Mouse (Mus musculus) hindbrain, embryonic 13.5 days (tissue): ENCODE data around the gene St6galnac3. TPM values are rescaled to one million over a fixed set of nuclear protein-coding genes. Genes with fewer than 3 reads are reported as not detected.

Experiments
- ATAC-seq: fragments of 200-750 bp; cut with Nextera tagmentation; 2 replicates; pipeline ENCODE4 v1.8.0; 2017; ENCODE audit warnings: moderate TSS enrichment; ENCODE audit not compliant: low FRiP score
- H3K27ac ChIP-seq: fragments of 300-500 bp; sonication (generic); 2 replicates; pipeline ENCODE4 v1.5.1; 2015; ENCODE audit warnings: inconsistent platforms, mild to moderate bottlenecking, moderate library complexity
- H3K27me3 ChIP-seq: fragments of 300-500 bp; sonication (generic); 2 replicates; pipeline ENCODE4 v1.6.1; 2015; ENCODE audit warnings: mild to moderate bottlenecking, inconsistent platforms
- H3K36me3 ChIP-seq: fragments of 300-500 bp; sonication (generic); 2 replicates; pipeline ENCODE4 v1.6.1; 2015; ENCODE audit warnings: mild to moderate bottlenecking, inconsistent platforms
- H3K4me1 ChIP-seq: fragments of 300-500 bp; sonication (generic); replicated peaks from 2 replicates; pipeline ENCODE4 v1.6.1; 2015; ENCODE audit warnings: inconsistent platforms
- H3K4me2 ChIP-seq: fragments of 300-500 bp; sonication (generic); 2 replicates; pipeline ENCODE4 v1.6.1; 2015; ENCODE audit warnings: inconsistent platforms, mild to moderate bottlenecking, moderate library complexity
- H3K4me3 ChIP-seq: fragments of 300-500 bp; sonication (generic); 2 replicates; pipeline ENCODE4 v1.5.1; 2015; ENCODE audit warnings: mild to moderate bottlenecking, inconsistent platforms
- H3K9ac ChIP-seq: fragments of 300-500 bp; sonication (generic); 2 replicates; pipeline ENCODE4 v1.6.1; 2015; ENCODE audit warnings: mild to moderate bottlenecking, inconsistent platforms
- H3K9me3 ChIP-seq: fragments of 300-500 bp; sonication (generic); 2 replicates; pipeline ENCODE4 v1.6.1; 2016; ENCODE audit warnings: inconsistent platforms
- WGBS: fragments of 180-500 bp; shearing (Covaris S2); methylation state at CpG from one replicate; pipeline ENCODE4 v1.1.7; 2015; 5-methylcytosine and 5-hydroxymethylcytosine counted together
- polyA plus RNA-seq: library from polyadenylated mRNA; unstranded; fragments of >200 nt; fragmentation: Nextera tagmentation; extraction: Ambion mirVana; gene quantifications from 2 replicates; pipeline ENCODE4 v1.2.1, GENCODE M21; 2015

The St6galnac3 gene
- polyA plus RNA-seq, 1 experiment from 2014 or later = 30.3 TPM

GRCm38 (mm10) chr3:153292853-153293252 lies 432.1 kb downstream of the St6galnac3 start:
- H3K4me1 ChIP-seq = peaks cover 2% of the 10 kb centered on the region; the same call in 1 of the 2 replicates
- no peaks in the 10 kb centered on the region for H3K27me3 ChIP-seq
- no peak for ATAC-seq
- no peaks in the 10 kb centered on the region for H3K36me3 ChIP-seq
- no peak overlapping the region for H3K27ac ChIP-seq
- WGBS = 99% methylated on average over 5 of the region's 5 CpGs
- H3K4me2 ChIP-seq = no peak overlapping the region
- H3K4me3 ChIP-seq = no peak overlapping the region
- no peaks in the 10 kb centered on the region for H3K9me3 ChIP-seq
- H3K9ac ChIP-seq = no peak overlapping the region

DNA sequence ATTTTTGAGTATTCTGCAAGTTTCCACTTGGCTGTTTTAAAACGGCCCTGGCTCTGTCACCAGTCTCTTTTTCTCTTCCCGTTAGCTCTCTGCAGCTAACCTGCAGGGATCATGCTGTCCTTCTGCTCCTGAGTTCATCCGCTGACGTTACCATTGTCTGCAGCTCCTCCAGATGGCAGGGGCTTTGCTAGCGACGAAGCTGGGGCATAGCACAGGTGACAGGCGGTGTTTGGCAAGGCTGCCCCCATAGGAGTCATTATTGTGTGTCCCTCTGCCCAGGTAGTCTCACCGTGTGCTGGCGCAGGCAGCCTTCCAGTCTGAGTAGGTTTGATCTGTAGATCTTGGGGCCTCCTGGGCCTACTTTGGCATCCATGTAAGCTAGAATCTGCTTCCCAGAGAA lies 432.6 kb downstream of the St6galnac3 start:
- Histone ChIP-seq H3K27me3 (no peaks in the 10 kb centered on the region), H3K9ac (no peak overlapping the region), H3K36me3 (no peaks in the 10 kb centered on the region), H3K27ac (no peak overlapping the region), H3K4me3 (no peak overlapping the region), H3K4me1 (peaks cover 2% of the 10 kb centered on the region; the same call in 1 of the 2 replicates), H3K9me3 (no peaks in the 10 kb centered on the region), H3K4me2 (no peak overlapping the region)
- no peak for ATAC-seq
- 84% methylated on average over 9 of the region's 9 CpGs for WGBS

DNA sequence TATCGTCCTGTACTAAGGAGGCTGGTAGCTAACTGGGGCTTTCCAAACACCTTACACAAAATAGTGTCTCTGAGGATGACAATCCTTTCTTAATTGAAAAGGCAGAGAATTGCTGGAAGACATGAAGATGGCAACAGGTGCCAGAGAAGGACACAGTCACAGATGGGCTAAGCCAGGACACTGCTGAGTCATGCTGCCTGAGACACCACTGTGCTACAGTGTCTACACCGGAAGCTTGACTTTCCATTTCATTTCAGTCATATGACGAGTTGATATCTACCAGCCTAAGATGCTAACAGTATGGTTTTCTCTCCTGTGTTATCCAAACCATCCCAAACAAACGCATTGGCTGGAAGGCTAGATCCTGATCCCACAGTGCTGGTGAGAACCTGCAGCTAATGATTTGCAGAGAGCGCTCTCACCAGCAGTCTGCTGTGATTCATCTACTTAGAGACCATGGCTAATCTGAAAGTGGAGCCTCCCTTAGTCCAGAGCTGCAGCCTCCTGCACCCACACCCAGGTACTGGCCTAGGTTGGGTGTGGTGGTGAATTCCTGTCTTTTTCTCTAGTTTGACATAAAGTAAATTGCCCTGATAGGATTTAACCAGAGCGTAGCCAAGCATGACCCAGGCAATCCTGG lies 433.4 kb downstream of the St6galnac3 start:
- no peak overlapping the region for H3K9ac ChIP-seq
- no peak for ATAC-seq
- 88% methylated on average over 6 of the region's 6 CpGs for WGBS

GRCm38 (mm10) chr3:153289971-153290370 lies 435.0 kb downstream of the St6galnac3 start:
- Histone ChIP-seq H3K9me3 (no peaks in the 10 kb centered on the region), H3K27me3 (no peaks in the 10 kb centered on the region), H3K27ac (no peak overlapping the region), H3K4me2 (no peak overlapping the region), H3K4me1 (no peaks in the 10 kb centered on the region; the same call in 1 of the 2 replicates), H3K9ac (no peak overlapping the region), H3K4me3 (no peak overlapping the region), H3K36me3 (no peaks in the 10 kb centered on the region)
- ATAC-seq = no peak
- WGBS = 91% methylated on average over 4 of the region's 4 CpGs

More for the DNA sequence above, 433.4 kb downstream of the St6galnac3 start:
- no peak overlapping the region for H3K27ac ChIP-seq
- H3K36me3 ChIP-seq = no peaks in the 10 kb centered on the region
- no peak overlapping the region for H3K4me2 ChIP-seq
- H3K27me3 ChIP-seq = no peaks in the 10 kb centered on the region
- no peaks in the 10 kb centered on the region for H3K9me3 ChIP-seq
- H3K4me3 ChIP-seq = no peak overlapping the region
- H3K4me1 ChIP-seq = peaks cover 2% of the 10 kb centered on the region; the same call in 1 of the 2 replicates

DNA sequence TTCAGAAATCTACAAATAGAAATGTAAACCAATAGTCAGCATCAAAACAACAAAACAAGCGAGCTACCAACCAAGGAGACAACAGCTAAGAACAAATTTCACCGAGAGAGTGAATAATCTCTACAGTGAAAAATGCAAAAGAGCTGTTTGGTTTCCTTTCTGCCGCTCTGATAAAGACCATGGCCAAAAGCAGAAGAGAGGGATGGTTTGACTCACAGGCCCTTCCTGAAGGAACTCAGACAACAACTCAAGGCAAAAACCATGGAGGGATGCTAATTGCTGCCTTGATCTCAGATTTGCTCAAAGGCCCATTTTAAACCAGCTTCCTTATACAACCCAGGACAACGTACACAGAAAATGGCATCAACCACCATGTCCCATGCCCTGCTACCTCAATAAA lies 437.4 kb downstream of the St6galnac3 start:
- 94% methylated on average over 4 of the region's 4 CpGs for WGBS
- Histone ChIP-seq H3K27me3 (no peaks in the 10 kb centered on the region), H3K4me1 (peaks cover 10% of the 10 kb centered on the region), H3K9me3 (no peaks in the 10 kb centered on the region), H3K4me2 (no peak overlapping the region), H3K9ac (no peak overlapping the region), H3K4me3 (no peak overlapping the region), H3K36me3 (no peaks in the 10 kb centered on the region), H3K27ac (no peak overlapping the region)
- no peak for ATAC-seq

DNA sequence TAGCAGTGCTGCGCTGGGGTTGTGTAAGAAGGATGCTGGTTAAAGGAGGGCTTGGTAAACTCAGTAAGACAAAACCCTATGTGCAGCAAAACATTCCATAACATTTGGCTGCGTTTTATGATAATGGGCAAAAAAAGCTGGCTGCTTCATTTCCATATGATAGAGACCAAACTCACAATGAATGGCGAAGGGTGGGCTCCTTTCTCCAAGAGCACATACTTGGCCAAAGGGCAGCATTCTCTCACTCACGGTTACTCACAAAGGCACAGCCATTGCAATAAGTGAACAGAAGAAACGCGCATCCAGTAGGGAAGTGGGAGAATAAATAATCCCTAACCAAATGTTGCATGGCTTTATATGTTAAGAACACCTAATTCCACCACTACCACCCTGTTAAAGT lies 437.9 kb downstream of the St6galnac3 start:
- WGBS = 63% methylated on average over 6 of the region's 6 CpGs
- H3K4me3 ChIP-seq = no peak overlapping the region
- no peaks in the 10 kb centered on the region for H3K9me3 ChIP-seq
- H3K36me3 ChIP-seq = no peaks in the 10 kb centered on the region
- H3K4me1 ChIP-seq = peaks cover 15% of the 10 kb centered on the region
- no peak overlapping the region for H3K27ac ChIP-seq
- no peak overlapping the region for H3K4me2 ChIP-seq
- H3K27me3 ChIP-seq = no peaks in the 10 kb centered on the region
- H3K9ac ChIP-seq = no peak overlapping the region
- no peak for ATAC-seq

DNA sequence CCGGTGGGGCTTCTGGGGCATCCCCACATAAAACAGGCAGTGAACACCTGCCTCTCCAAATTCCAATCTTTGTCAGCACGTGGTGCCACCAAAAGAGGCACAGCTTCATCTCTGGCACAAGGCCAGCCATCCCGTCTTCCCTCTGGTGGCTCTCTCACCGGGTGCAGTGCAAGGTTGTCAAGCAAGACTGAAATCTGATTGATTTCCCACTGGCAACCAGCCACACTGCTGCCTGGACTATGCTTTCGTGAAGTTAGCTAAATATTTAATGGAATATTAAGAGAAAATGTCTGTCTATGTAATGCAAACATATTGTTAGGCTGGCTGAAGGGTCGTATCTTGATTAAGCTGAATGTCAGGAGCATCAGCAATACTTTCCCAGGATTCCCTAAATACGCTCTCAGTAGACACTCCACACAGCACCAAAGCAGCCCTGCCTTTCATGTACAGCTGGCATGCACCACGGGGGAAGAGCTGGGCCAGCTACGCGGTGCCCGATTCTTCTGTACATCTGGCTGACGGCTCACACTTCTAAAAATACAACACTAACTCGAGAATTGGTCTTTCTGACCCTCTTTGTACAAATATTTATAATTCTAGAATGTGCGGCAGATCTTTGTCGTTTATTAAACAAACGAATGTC lies 442.7 kb downstream of the St6galnac3 start:
- no peak overlapping the region for H3K4me3 ChIP-seq
- H3K9me3 ChIP-seq = no peaks in the 10 kb centered on the region
- ATAC-seq = peak; percentile 55; the same call in 1 of the 2 replicates
- H3K27ac ChIP-seq = peak overlapping the region; percentile 48
- no peak overlapping the region for H3K9ac ChIP-seq
- no peaks in the 10 kb centered on the region for H3K27me3 ChIP-seq
- 49% methylated on average over 16 of the region's 16 CpGs for WGBS
- no peaks in the 10 kb centered on the region for H3K36me3 ChIP-seq
- peak overlapping the region; percentile 15; the same call in 1 of the 2 replicates for H3K4me2 ChIP-seq
- H3K4me1 ChIP-seq = peaks cover 31% of the 10 kb centered on the region

DNA sequence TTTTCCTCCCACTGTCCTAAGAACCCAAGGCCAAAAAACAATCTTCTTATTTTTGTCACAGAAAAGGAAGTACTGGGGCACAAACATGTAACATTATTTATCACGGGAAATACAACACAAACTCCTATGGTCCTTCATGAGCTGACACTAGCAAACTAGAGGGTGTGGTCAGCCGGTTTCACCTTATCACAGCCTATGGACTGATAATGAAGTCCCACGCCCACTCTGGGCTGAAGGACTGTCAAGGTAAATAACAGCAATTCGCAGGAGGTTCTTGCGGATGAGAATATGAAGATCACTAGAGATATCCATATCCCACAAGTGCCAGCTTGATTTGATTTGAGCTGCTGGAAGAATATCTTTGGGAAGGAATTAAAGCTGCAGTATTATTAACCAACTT lies 446.7 kb downstream of the St6galnac3 start:
- Histone ChIP-seq H3K9me3 (peaks cover 10% of the 10 kb centered on the region), H3K27ac (peak overlapping the region; percentile 76), H3K4me2 (no peak overlapping the region), H3K4me3 (no peak overlapping the region), H3K9ac (no peak overlapping the region), H3K27me3 (no peaks in the 10 kb centered on the region), H3K36me3 (no peaks in the 10 kb centered on the region), H3K4me1 (peaks cover 39% of the 10 kb centered on the region)
- ATAC-seq = no peak
- WGBS = 79% methylated on average over 5 of the region's 5 CpGs

DNA sequence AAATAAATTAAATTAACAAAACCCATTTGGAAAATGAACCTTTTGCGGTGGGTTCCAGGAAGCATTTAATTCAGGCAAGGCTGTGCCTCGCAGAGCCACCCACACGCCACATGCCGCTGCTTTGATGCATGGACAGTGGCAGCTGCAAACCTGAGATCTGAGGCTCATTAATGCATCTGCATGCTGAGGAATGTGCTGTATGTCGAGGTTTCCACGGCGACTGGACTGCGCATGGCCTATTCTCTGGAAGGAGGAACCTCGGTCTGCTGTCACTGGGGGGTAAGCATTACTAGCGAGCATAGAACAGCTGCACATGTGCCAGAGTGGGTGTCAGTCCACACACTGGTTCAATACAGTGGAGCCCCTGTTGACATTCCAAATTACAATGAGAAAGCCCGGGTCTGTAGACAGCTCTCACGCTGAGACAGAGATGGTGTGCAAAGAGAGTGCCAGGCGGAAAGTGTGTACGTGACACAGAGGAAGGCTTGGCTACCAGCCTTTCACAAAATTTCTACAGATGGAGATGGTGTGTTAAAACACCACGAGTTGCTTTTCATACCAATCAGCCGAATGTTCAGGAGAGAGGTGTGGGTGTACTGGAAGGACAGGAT lies 447.5 kb downstream of the St6galnac3 start:
- 0 out of 2 replicates have a peak overlapping the region, but pooled peaks have one; percentile 1 for H3K9ac ChIP-seq
- 10% methylated on average over 16 of the region's 16 CpGs for WGBS
- H3K4me2 ChIP-seq = peak overlapping the region; percentile 41

GRCm38 (mm10) chr3:153276830-153277388 lies 448.1 kb downstream of the St6galnac3 start:
- ATAC-seq = peak; percentile 55; the same call in 1 of the 2 replicates
- H3K9me3 ChIP-seq = peaks cover 14% of the 10 kb centered on the region

More for the DNA sequence above, 447.5 kb downstream of the St6galnac3 start:
- peak; percentile 89 for ATAC-seq
- H3K36me3 ChIP-seq = no peaks in the 10 kb centered on the region
- H3K27me3 ChIP-seq = no peaks in the 10 kb centered on the region
- H3K4me1 ChIP-seq = peaks cover 33% of the 10 kb centered on the region
- H3K27ac ChIP-seq = peak overlapping the region; percentile 76
- peak overlapping the region; percentile 8; the same call in 1 of the 2 replicates for H3K4me3 ChIP-seq
- H3K9me3 ChIP-seq = peaks cover 14% of the 10 kb centered on the region

GRCm38 (mm10) chr3:153276101-153276829 lies 448.7 kb downstream of the St6galnac3 start:
- Histone ChIP-seq H3K36me3 (no peaks in the 10 kb centered on the region), H3K9me3 (peaks cover 14% of the 10 kb centered on the region), H3K9ac (no peak overlapping the region), H3K27me3 (no peaks in the 10 kb centered on the region), H3K4me3 (no peak overlapping the region), H3K4me2 (peak overlapping the region; percentile 41; the same call in 1 of the 2 replicates), H3K4me1 (peaks cover 24% of the 10 kb centered on the region), H3K27ac (peak overlapping the region; percentile 76)
- 60% methylated on average over 8 of the region's 8 CpGs for WGBS
- ATAC-seq = no peak

More at GRCm38 (mm10) chr3:153276830-153277388, 448.1 kb downstream of the St6galnac3 start:
- peak overlapping the region; percentile 41 for H3K4me2 ChIP-seq
- H3K36me3 ChIP-seq = no peaks in the 10 kb centered on the region
- H3K27ac ChIP-seq = peak overlapping the region; percentile 76
- WGBS = 27% methylated on average over 16 of the region's 16 CpGs
- H3K27me3 ChIP-seq = no peaks in the 10 kb centered on the region
- peak overlapping the region; percentile 8; the same call in 1 of the 2 replicates for H3K4me3 ChIP-seq
- H3K4me1 ChIP-seq = peaks cover 27% of the 10 kb centered on the region
- H3K9ac ChIP-seq = 0 out of 2 replicates have a peak overlapping the region, but pooled peaks have one; percentile 1
